Mouse (Mus musculus) neural tube, embryonic 10.5 days (tissue): ENCODE measurements around the gene Irf2bp2.
"Not testable (repeated sequence)": the region's sequence is repeated elsewhere in the genome, so short reads cannot be mapped to it uniquely, and the experiment has no call there.

ENCODE experiments used
- DNase-seq: peaks from one replicate; pipeline ENCODE4 v3.0.0-alpha.2; 2017; ENCODE audit warnings: low spot score; ENCODE audit errors: extremely low spot score

Gene Irf2bp2

GRCm38 (mm10) chr8:126603241-126603947 lies 9.6 kb upstream of the Irf2bp2 start:
- peak; percentile 34 for DNase-seq

- no peak for DNase-seq
Observed at GRCm38 (mm10) chr8:126602641-126603040, 8.9 kb upstream of the Irf2bp2 start.

DNA sequence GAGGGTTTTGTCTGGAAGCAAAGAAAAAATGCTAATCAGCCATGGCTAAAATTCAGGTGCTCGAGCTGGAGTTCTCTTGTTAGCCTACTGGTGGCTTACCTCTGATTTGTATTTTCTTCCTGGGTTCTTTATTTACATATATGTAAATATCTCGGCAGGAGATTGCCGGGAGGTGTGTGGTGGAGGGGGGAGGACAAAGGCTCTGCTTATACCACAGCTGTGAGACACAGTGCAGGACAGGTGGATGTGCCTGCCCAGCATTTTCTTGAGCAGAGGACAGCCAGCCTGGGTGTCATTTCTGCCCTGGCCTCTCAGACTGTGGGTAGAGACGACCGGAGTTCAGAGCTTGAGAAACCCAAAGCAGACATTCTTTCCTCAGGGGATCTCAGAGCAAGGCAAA lies 7.5 kb upstream of the Irf2bp2 start:
- no peak for DNase-seq

DNA sequence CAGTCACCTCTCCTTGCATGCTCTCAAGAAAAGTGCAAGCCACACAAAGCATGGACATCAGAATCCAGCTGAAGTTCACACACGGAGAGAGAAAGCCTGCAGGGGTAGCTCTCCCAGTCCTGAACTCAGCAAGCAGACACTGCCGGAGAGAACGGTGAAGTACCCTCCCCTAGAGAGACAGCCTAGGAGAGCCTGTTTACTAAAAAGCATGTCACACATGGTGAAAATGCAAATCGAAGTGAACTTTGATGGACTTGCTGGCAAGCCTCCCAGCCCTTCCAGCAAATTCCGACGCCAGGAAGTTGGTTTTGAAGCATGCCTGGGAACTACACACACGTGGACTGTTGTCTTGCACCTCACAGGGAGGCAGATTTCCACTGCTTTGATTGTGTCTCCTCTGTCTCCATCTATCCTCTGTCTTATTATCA lies 7.0 kb upstream of the Irf2bp2 start:
- no peak for DNase-seq

DNA sequence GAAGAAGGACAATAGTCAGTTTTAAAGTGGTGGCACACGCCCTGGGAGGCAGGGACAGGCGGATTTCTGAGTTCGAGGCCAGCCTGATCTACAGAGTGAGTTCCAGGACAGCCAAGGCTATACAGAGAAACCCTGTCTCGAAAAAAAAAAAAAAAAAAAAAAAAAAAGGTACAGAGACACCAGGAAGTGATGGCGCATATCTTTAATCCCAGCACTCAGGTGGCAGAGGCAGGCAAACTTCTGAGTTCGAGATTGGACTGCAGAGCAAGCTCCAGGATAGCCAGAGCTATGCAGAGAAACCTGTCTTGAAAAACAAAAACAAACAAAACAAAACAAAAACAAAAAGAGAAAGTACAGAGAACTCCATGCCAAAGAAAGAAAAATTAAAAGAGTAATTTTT lies 6.6 kb upstream of the Irf2bp2 start:
- not testable (repeated sequence) for DNase-seq

- DNase-seq: no peak
Observed at GRCm38 (mm10) chr8:126599297-126599696, 5.5 kb upstream of the Irf2bp2 start.

GRCm38 (mm10) chr8:126598218-126598617 lies 4.4 kb upstream of the Irf2bp2 start:
- no peak for DNase-seq

DNA sequence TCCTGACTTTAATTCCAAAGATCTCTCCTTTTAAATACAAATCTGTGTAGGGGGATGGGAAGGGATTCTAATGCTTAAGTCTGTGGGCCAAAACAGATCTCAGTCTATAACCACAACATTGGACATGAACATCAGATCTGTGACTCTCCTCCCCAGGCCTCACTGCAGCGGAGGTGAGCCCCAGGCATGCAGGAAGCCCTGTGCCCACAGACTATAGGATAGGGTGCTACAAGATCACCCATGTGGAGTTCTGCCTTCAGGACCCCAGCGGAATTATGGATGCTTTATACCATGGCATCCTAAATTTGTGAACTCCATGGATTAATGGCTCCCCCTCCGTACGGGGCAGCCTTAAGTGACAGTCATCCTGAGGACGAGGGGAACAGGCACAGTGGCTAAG lies 2.9 kb upstream of the Irf2bp2 start:
- no peak for DNase-seq

DNA sequence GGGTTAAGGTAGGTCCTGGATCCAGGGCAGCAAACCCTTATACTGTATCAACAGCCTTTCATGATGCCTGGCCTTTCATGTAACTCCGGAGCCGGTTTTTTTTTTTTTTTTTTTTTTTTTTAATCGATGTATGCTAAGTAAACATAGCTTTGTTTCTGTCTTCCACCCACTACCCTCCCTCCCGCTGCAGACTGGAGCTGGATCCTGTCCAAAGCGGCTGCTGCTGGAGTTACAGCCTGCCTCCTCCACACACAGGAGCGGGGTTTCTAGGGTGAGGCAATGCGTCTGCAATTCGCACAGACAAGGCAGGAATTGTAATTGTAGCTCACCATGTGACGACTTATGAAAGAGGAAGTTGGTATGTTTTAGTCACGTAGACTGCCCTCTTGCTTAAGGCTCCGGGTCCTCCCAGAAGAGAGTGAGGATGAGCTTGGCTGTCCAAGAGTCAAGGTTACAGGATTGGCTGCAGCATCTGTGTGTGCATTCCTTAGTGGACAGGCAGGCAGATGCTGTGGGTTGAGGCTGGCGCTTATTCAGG lies 2.4 kb upstream of the Irf2bp2 start:
- DNase-seq: peak; percentile 68

DNA sequence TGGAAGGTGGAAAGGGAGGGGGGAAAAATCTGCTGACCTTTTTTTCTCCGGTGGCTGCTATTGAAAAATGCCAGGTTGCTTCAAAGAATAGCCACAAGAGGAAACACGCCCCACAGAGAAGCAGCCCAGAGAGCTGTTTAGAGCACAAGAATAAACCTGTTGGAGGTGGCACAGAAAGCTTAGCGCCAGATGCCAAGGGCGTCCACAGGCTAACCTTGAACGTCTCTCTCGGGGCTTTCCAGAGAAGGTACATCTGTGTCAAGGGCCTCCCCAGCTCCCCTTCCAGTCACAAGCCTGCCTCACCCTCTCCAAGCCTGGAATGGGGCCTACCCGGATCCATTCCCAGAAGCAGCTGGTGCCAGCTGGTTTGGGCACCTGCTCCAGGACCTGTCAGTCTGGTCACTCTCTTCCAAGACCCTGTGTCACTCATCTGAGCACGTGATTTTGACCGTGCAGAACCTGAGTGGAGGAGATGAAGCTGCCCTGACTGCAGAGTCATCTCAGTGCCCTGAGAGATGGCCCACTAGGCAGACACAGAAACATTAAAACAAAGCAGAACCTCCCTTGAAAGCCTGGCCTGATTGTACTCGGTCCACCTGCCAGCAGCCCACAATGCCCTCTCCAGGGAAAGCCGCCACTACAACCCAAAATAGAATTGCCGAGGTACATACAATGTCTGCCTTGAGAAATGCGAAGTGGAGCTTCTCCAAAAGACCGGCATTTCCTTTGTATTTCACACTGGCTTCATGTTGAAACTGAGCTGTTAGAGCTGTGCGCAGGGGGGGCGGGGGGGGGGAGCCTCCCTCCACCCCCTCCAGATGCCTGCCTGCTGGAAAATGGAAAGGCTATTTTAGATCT lies 1.6 kb upstream of the Irf2bp2 start:
- DNase-seq: peak; percentile 44

DNA sequence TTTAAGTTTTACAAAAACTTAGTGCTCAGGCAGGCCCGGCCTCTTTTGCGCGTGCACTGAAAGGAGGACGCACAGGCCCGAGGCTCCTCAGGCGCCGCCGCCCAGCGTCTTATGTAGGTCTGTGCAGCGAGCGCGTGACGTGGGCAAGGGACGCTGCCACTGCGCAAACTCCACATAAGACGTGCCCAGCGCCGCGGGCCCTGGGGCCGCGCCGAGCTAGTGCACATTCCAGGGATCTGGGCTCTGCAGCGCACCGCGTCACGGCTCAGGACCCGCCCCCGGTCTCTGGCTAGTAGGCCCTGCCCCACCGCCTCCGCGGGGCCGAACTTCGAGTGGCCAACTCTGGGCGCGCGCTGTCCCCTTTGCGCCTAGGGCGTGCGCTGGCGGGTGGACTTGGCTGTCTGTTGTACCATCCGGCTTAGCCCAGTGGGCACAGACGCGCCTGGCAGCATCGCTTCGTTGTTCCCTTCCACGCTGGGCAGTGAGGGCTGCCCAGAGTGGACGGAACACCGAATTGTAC lies 755 bp upstream of the Irf2bp2 start:
- DNase-seq: peak; percentile 94

DNA sequence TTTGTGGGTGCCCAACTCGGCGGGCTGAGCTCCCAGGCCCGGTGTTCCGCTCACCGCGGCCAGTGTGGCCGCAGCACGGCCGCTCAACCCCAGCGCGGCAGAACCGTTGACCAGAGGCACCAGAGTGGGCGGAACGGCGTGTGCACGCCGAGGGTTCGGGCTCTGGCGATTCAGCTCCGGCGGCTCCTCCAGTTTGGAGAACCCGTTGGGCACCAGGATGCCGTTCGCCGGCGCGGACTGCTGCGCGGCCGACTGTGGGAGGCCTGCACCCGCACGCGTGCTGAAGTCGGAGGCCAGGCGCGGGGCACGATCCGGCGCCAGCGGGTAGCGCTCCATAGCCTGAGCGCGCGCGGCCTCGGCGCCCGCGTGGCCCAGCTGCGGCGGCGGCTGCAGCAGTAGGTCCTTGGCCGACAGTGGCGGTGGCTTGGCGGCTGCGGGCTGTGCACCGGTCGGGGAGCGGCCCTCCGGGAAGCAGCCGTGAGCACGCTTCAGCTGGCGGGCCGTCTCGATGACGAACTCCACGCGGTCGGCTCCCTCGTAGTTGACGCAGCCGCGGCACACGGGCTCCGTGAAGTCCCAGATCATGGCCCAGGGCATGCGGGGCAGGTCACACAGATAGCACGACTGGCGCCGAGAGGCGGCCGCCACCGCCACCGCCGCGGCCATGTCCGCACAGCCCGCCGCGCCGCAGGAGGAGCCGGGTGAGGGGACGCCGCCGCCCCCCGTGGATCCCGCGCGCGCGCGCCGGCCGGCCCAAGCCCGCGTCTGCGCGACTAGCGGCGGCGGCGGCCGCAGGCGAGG lies 815 bp downstream of the Irf2bp2 start:
- DNase-seq: peak; percentile 73

GRCm38 (mm10) chr8:126592381-126592770 lies 1.4 kb downstream of the Irf2bp2 start:
- DNase-seq: peak; percentile 70

- DNase-seq: peak; percentile 54
Observed at GRCm38 (mm10) chr8:126591821-126592268, 1.9 kb downstream of the Irf2bp2 start.

DNA sequence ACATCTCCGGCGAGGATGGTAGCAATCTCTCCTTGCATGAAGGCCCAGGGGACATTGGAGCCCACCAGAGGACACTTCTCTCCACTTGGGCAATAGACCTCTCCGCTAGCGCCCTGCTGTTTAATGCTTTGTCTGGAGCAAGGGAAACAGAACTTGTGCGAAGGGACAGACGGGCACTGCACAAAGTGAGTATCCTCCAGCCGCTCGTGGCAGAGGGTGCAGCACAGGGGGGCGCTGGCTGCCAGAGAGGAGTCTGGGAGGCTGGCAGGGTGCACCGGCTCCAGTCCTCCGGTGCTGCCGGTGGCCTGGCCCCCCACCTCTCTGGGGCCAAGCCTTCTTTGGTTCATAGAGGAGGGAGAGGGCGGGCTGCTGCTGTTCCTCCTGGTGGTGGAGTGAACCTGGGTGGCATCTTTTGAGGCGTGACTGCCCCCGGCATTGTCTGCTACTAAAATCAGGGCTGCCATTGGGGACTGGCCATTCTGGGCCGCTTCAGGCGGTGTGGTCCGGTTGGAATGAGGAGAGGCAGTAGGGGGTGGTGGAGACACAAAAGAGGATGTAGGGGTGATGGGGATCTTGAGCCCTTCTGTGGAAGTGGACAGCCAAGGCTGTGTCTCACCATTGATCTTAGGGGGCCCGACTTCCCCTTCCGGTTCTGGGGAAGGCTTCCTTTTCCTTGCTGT lies 2.5 kb downstream of the Irf2bp2 start:
- DNase-seq: peak; percentile 57

- DNase-seq: no peak
Observed at GRCm38 (mm10) chr8:126590599-126590998, 3.2 kb downstream of the Irf2bp2 start.

- DNase-seq: peak; percentile 49
Observed at GRCm38 (mm10) chr8:126590024-126590529, 3.7 kb downstream of the Irf2bp2 start.

- no peak for DNase-seq
Observed at GRCm38 (mm10) chr8:126589507-126590023, 4.2 kb downstream of the Irf2bp2 start.

DNA sequence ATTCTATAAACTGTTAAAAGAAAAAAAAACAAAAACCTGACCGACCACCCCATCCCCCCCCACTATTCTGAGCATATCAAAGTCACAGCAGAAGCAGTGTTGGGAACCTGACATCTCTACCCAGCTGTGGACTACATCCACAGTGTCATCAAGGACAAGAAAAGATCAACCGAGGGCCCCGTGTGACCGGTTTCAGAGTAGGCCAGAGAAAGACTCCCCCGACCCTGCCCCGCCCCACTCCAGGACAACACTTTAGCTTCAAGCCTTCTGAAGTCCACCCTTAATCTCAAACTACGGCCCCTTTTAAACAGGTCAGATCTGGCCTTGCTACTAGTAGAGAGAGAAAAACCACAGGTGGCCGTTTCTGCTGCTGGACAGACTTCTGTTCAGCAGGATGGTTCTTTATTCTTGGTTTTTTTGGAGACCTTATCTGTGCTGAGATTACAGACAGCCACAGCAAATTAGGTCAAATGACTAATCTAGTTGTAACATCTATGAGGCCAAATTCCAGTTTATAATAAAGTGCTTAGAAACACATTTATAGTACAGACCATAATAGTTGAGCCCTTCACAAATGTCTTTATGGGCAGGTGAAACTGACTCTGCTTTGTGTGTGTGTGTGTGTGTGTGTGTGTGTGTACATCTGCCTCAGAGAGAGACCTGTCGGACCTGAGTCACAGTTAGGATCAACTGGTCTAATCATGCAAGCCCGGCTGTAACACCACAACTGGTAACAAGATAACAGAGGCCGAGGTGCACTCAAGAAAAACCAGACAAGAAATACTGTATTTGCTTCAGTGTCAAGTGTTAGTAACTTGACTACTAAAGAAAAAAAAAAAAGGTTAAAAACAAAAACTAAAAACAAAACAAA lies 4.9 kb downstream of the Irf2bp2 start:
- no peak for DNase-seq
